Mouse (Mus musculus): ENCODE results near the gene Kpna7. TPM values are rescaled to one million over a fixed set of nuclear protein-coding genes. Genes with fewer than 3 reads are reported as not detected.
A peak's percentile ranks its signal among the peaks of the same experiment; 100 is the strongest.

The Kpna7 gene
- polyA plus RNA-seq, 1 experiment from 2014 or later: not detected

DNA sequence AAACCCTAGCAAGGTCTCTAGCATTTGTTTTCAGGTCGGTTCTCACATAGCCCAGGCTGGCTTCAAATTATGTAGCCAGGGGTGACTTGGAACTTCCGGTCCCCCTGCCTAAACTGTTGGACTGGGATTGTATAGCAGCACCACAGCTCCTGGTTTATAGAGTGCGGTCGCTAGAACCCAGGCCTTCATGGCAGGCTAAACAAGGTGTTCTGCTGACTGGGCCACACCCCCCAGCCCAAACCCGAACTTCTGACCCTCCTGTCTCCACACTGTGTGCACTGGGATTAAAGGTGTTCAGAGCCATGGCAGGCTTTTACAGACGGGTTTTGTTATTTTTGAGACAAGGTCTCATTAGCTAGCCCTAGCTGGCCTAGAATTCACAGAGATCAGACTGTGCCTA, 104.7 kb downstream of the Kpna7 start:
- ATAC-seq (ENCODE audit: low FRiP score, low read depth): no peak
- no peaks in the 10 kb centered on the region for H3K36me3 ChIP-seq
- H3K4me3 ChIP-seq: no peak overlapping the region
- H3K4me1 ChIP-seq: no peaks in the 10 kb centered on the region
- no peak overlapping the region for H3K9ac ChIP-seq (replicated peaks)
- no peaks in the 10 kb centered on the region for H3K27me3 ChIP-seq
- H3K27ac ChIP-seq (replicated peaks): no peak overlapping the region
- H3K9me3 ChIP-seq: peaks cover 8% of the 10 kb centered on the region; the same call in 1 of the 2 replicates
- 94% methylated on average over 6 of the region's 6 CpGs for WGBS
- no peak overlapping the region for H3K4me2 ChIP-seq (replicated peaks)

DNA sequence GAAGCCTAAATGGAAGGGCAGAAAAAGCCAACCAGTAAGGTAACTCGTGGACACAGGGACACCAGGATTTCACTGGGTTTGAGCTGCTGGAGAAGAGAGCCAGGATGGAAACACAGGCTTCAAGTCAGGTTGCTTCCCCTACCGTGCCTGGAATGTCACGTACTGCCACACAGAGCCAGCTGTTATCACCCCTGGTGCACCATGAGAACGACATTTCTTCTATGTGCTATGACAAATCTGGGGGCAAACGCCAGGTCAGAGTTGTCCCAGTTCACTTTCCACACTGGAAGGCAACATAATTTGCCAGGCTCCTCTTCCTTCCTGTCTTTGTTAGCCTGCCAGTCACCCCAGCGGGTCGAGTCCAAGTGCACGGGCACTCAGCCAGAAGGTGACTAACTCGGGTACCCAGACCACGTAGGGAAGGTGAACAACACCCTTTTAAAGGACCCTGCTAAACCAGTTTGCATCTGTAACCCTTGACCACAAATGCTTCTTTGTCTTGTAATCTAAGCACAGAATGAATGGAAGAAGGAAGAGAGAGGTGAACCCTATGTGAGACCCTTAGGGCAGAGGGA, 105.2 kb downstream of the Kpna7 start:
- Histone ChIP-seq H3K36me3 (no peaks in the 10 kb centered on the region), H3K27ac (replicated peaks) (no peak overlapping the region), H3K9me3 (peaks cover 7% of the 10 kb centered on the region; the same call in 1 of the 2 replicates), H3K27me3 (no peaks in the 10 kb centered on the region), H3K4me2 (replicated peaks) (no peak overlapping the region), H3K4me1 (no peaks in the 10 kb centered on the region), H3K9ac (replicated peaks) (no peak overlapping the region), H3K4me3 (no peak overlapping the region)
- no peak for ATAC-seq (ENCODE audit: low FRiP score, low read depth)
- WGBS: 85% methylated on average over 10 of the region's 10 CpGs

DNA sequence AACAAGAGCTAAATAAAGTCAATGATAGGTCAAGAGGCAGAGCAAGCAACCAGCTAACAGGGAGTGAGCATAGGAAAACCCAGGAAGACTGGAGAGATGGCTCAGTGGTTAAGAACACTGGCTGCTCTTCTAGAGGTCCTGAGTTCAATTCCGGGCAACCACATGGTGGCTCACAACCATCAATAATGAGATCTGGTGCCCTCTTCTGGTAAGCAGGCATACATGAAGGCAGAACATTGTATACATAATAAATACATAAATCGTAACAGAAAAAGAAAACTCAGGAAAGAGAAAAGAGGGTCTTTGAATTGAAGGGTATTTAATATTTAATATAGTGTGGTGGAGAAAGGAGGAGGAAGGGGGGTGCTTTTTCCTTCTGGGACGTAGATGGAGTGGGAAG, 112.6 kb downstream of the Kpna7 start:
- ATAC-seq (ENCODE audit: low FRiP score, low read depth): no peak

DNA sequence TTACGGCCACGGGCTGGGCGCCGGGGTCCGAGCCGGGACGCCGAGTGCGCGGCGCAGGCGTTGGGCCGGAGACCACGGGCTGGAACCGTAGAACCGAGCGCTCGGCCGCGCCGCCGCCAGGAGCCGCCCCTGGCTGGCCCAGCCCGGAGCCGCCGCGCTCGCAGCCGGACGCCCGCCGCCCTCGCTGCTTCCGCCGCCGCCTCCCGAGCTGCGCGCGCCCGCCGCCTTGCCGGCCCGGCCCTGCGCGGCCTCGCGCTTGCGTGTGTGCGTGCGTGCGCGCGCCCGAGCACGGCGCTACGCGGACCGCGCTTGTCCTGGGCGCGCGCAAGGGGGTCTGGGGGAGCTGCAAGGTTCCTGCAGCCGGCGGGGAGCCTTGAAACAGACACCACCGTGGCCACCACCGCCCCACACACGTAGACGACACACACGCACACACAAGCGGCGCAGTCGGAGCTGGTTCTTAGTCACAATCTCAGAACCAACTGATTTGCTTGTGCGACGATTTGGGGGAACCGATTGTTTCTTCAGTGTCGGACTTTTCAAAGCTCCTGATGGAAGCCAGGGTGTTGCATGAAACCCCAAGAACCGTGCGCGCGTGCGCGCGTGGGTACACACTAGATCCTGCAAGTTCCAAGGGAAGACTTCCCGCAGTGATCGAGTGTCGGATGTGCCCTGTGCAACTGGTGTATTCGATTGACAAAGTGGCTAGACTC, 118.0 kb downstream of the Kpna7 start, which contains the start of gene Smurf1:
Smurf1 (minus strand) TSS at position 209 of the 713 bp plus-strand sequence.
- ATAC-seq (ENCODE audit: low FRiP score, low read depth): peak; percentile 75
- WGBS: under 1% methylated on average over 74 of the region's 89 CpGs
- Histone ChIP-seq H3K27me3 (peaks cover 14% of the 10 kb centered on the region), H3K4me2 (replicated peaks) (peak within 1 kb of the TSS; percentile 76), H3K27ac (replicated peaks) (peak within 1 kb of the TSS; percentile 92), H3K9me3 (no peaks in the 10 kb centered on the region), H3K36me3 (no peaks in the 10 kb centered on the region), H3K4me1 (peaks cover 21% of the 10 kb centered on the region), H3K9ac (replicated peaks) (peak within 1 kb of the TSS; percentile 93), H3K4me3 (peak within 1 kb of the TSS; percentile 96)

More for the DNA sequence above, 112.6 kb downstream of the Kpna7 start:
- Histone ChIP-seq H3K4me2 (replicated peaks) (no peak overlapping the region), H3K9me3 (no peaks in the 10 kb centered on the region), H3K27me3 (peaks cover 14% of the 10 kb centered on the region), H3K36me3 (no peaks in the 10 kb centered on the region), H3K9ac (replicated peaks) (no peak overlapping the region), H3K27ac (replicated peaks) (no peak overlapping the region), H3K4me3 (no peak overlapping the region), H3K4me1 (peaks cover 4% of the 10 kb centered on the region; the same call in 1 of the 2 replicates)
- 88% methylated on average over 3 of the region's 3 CpGs for WGBS

DNA sequence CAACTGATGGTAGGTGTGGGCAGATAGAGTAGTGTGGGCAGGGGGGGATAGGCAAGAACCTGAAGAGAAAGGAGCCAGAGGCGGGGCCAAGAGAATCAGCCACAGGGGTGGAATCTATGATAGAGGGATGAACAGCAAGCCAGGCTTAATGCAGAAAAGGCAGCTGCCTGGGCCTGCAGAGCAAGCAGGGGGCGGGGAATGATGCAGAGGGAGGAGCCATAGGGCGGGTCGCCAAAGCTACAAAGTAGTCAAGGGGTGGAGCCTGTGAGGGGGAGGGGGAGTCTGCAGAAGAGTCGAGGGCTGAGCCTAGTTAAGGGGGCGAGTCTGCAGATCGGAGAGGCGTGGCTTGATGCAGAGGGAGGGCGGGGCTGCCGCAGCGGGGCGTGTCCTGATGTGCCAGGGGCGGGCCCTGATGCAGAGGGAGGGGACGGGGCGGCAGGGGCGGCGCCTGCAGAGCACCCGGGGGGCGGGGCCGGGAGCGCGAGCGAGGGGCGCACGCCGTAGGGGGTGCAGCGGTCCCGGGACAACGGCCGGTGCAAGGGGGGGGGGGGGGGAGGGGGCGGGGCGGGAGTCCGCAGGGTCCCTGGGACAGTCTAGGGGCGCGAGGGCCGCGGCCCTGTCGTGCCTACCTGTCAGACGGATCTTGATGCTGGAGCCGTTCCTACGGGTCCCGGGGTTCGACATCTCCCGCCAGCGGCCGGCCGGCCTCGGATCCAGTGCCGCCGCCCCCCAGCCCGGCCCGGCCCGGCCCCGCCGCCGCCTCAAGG, 118.8 kb downstream of the Kpna7 start:
- no peaks in the 10 kb centered on the region for H3K36me3 ChIP-seq
- peaks cover 21% of the 10 kb centered on the region for H3K4me1 ChIP-seq
- peak overlapping the region; percentile 92 for H3K27ac ChIP-seq (replicated peaks)
- H3K4me3 ChIP-seq: peak overlapping the region; percentile 96
- no peaks in the 10 kb centered on the region for H3K9me3 ChIP-seq
- H3K4me2 ChIP-seq (replicated peaks): peak overlapping the region; percentile 76
- 2% methylated on average over 33 of the region's 56 CpGs for WGBS
- peak; percentile 79 for ATAC-seq (ENCODE audit: low FRiP score, low read depth)
- H3K9ac ChIP-seq (replicated peaks): peak overlapping the region; percentile 93
- peaks cover 14% of the 10 kb centered on the region for H3K27me3 ChIP-seq

- 18% methylated on average over 8 of the region's 8 CpGs for WGBS
- Histone ChIP-seq H3K9me3 (no peaks in the 10 kb centered on the region), H3K27ac (replicated peaks) (peak overlapping the region; percentile 92; the same call in 1 of the 2 replicates), H3K36me3 (no peaks in the 10 kb centered on the region), H3K27me3 (peaks cover 14% of the 10 kb centered on the region), H3K4me2 (replicated peaks) (peak overlapping the region; percentile 76), H3K4me1 (peaks cover 21% of the 10 kb centered on the region), H3K4me3 (peak overlapping the region; percentile 96), H3K9ac (replicated peaks) (0 out of 2 replicates have a peak overlapping the region, but pooled peaks have one; percentile 32)
- ATAC-seq (ENCODE audit: low FRiP score, low read depth): peak; percentile 53
Observed at GRCm38 (mm10) chr5:144964465-144964864, 119.4 kb downstream of the Kpna7 start.

DNA sequence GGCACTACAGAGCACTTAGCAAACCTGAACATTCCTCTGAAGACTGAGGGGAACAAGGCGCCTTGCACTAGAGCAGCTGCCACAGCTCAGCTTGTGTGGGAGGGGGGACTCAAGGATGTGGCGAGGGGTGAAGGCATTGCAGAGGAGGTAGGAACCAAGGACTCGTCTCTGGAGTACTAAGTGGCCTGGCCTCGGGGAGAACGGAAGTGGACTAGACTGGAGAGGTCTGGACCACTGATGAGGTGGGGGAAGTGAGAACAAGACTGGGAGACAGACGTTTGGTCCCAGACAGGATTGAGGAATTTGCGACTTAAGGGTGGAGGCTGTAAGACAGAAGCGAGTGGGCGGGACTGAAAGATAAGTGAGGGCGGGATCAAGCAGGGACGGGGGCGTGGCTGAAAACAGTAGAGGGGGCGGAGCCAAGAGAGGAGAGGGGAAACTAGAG, 120.0 kb downstream of the Kpna7 start:
- Histone ChIP-seq H3K4me3 (peak overlapping the region; percentile 18), H3K9ac (replicated peaks) (peak overlapping the region; percentile 32), H3K9me3 (no peaks in the 10 kb centered on the region), H3K36me3 (no peaks in the 10 kb centered on the region), H3K4me2 (replicated peaks) (peak overlapping the region; percentile 76), H3K4me1 (peaks cover 21% of the 10 kb centered on the region), H3K27me3 (peaks cover 14% of the 10 kb centered on the region), H3K27ac (replicated peaks) (peak overlapping the region; percentile 54)
- no peak for ATAC-seq (ENCODE audit: low FRiP score, low read depth)
- WGBS: 10% methylated on average over 13 of the region's 13 CpGs

DNA sequence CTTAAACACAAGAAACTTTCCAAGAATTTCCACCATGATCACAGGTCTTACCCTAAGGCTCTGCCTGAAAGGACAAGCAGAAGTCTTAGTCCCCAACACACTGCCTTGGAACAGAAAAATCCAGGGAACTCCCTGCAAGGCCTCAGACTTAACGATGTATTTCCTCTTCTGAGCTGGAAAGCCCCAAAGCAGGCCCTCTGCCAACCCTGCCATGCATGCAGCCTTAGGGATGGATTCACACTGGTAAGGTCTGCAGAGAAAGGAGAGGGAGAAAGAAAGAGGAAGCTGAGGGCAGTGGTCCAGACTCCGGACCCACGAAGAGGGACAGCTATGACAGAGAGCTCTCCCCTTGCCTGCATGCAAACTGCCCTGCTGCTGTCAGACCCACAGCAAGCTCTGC, 120.4 kb downstream of the Kpna7 start:
- no peak for ATAC-seq (ENCODE audit: low FRiP score, low read depth)
- peak overlapping the region; percentile 32 for H3K9ac ChIP-seq (replicated peaks)
- peak overlapping the region; percentile 54 for H3K27ac ChIP-seq (replicated peaks)
- no peaks in the 10 kb centered on the region for H3K36me3 ChIP-seq
- peaks cover 14% of the 10 kb centered on the region for H3K27me3 ChIP-seq
- H3K4me3 ChIP-seq: peak overlapping the region; percentile 18
- no peaks in the 10 kb centered on the region for H3K9me3 ChIP-seq
- peak overlapping the region; percentile 76 for H3K4me2 ChIP-seq (replicated peaks)
- WGBS: 67% methylated on average over 3 of the region's 3 CpGs
- H3K4me1 ChIP-seq: peaks cover 21% of the 10 kb centered on the region

DNA sequence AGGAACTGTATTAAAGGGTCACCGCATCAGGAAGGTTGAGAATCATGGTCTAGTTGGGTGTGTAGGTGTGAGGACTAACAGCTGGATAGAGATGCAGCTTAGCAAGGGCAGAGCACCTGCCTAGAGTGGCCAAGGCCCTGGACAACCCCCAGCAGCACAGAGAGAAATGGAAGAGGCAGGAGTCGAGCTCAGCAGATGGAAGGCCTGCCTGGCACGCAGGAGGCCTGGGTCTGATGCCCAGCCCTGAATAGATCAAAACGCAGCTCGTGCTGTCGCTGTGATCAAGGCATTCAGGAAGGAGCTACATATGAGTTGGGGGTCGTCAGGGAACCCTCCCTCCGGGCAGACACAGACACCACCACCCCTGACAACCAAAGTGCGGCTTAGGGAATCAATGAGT, 125.6 kb downstream of the Kpna7 start:
- Histone ChIP-seq H3K27me3 (no peaks in the 10 kb centered on the region), H3K9me3 (no peaks in the 10 kb centered on the region), H3K9ac (replicated peaks) (no peak overlapping the region), H3K4me1 (peaks cover 2% of the 10 kb centered on the region; the same call in 1 of the 2 replicates), H3K4me2 (replicated peaks) (no peak overlapping the region), H3K27ac (replicated peaks) (no peak overlapping the region), H3K36me3 (no peaks in the 10 kb centered on the region), H3K4me3 (no peak overlapping the region)
- 91% methylated on average over 9 of the region's 9 CpGs for WGBS
- no peak for ATAC-seq (ENCODE audit: low FRiP score, low read depth)

- Histone ChIP-seq H3K27ac (replicated peaks) (no peak overlapping the region), H3K9me3 (no peaks in the 10 kb centered on the region), H3K27me3 (no peaks in the 10 kb centered on the region), H3K4me2 (replicated peaks) (no peak overlapping the region), H3K9ac (replicated peaks) (no peak overlapping the region), H3K4me3 (no peak overlapping the region), H3K4me1 (peaks cover 6% of the 10 kb centered on the region), H3K36me3 (no peaks in the 10 kb centered on the region)
- WGBS: 90% methylated on average over 7 of the region's 7 CpGs
- ATAC-seq (ENCODE audit: low FRiP score, low read depth): no peak
Observed at GRCm38 (mm10) chr5:144954432-144954831, 129.4 kb downstream of the Kpna7 start.

DNA sequence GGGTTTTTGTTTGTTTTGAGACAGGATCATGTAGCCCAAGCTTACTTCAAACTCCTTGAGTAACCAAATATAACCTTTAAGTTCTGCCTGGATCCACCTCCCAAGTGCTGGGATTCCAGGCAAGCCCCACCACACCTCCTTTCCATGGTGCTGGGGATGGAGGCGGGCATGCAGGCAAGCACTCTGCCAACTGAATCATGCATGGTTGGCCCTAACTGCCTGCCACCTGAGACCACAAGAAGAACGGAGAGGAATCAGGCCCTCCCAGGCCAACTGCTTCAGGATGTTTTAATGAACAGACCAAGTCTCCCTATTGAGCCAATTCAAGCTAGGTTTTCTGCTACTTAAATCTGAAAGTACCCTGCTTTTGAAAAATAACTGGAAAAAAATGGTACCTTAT, 131.2 kb downstream of the Kpna7 start:
- H3K4me1 ChIP-seq: peaks cover 6% of the 10 kb centered on the region
- H3K27ac ChIP-seq (replicated peaks): no peak overlapping the region
- no peaks in the 10 kb centered on the region for H3K27me3 ChIP-seq
- ATAC-seq (ENCODE audit: low FRiP score, low read depth): no peak
- H3K36me3 ChIP-seq: no peaks in the 10 kb centered on the region
- no peak overlapping the region for H3K4me2 ChIP-seq (replicated peaks)
- no peak overlapping the region for H3K9ac ChIP-seq (replicated peaks)
- 92% methylated on average over 2 of the region's 2 CpGs for WGBS
- no peak overlapping the region for H3K4me3 ChIP-seq
- no peaks in the 10 kb centered on the region for H3K9me3 ChIP-seq
